Mouse (Mus musculus) heart, embryonic 15.5 days (tissue): ENCODE results near the gene Dgki. TPM values are rescaled to one million over a fixed set of nuclear protein-coding genes. Genes with fewer than 3 reads are reported as not detected.

Experiments
- ATAC-seq: fragments of 200-750 bp; cut with Nextera tagmentation; replicated peaks from 2 replicates; pipeline ENCODE4 v1.8.0; 2017; ENCODE audit warnings: low read depth, moderate TSS enrichment; ENCODE audit not compliant: insufficient number of reproducible peaks, insufficient read depth, low FRiP score
- H3K27ac ChIP-seq: fragments of 300-500 bp; sonication (generic); 2 replicates; pipeline ENCODE4 v1.5.1; 2015; ENCODE audit warnings: mild to moderate bottlenecking, inconsistent platforms
- H3K27me3 ChIP-seq: fragments of 300-500 bp; sonication (generic); 2 replicates; pipeline ENCODE4 v1.6.1; 2015; ENCODE audit warnings: inconsistent platforms
- H3K36me3 ChIP-seq: fragments of 300-500 bp; sonication (generic); 2 replicates; pipeline ENCODE4 v1.6.1; 2015; ENCODE audit warnings: mild to moderate bottlenecking, inconsistent platforms
- H3K4me1 ChIP-seq: fragments of 300-500 bp; sonication (generic); replicated peaks from 2 replicates; pipeline ENCODE4 v1.6.1; 2015; ENCODE audit warnings: inconsistent platforms
- H3K4me2 ChIP-seq: fragments of 300-500 bp; sonication (generic); 2 replicates; pipeline ENCODE4 v1.6.1; 2015; ENCODE audit warnings: inconsistent platforms, mild to moderate bottlenecking, moderate library complexity
- H3K4me3 ChIP-seq: fragments of 300-500 bp; sonication (generic); 2 replicates; pipeline ENCODE4 v1.5.1; 2015; ENCODE audit warnings: mild to moderate bottlenecking, inconsistent platforms
- H3K9ac ChIP-seq: fragments of 300-500 bp; sonication (generic); 2 replicates; pipeline ENCODE4 v1.6.1; 2015; ENCODE audit warnings: mild to moderate bottlenecking, inconsistent platforms
- H3K9me3 ChIP-seq: fragments of 300-500 bp; sonication (generic); replicated peaks from 2 replicates; pipeline ENCODE4 v1.6.1; 2016; ENCODE audit warnings: inconsistent platforms
- WGBS: fragments of 180-500 bp; shearing (Covaris S2); methylation state at CpG from one replicate; pipeline ENCODE4 v1.1.7; 2015; ENCODE audit warnings: mixed read lengths; 5-methylcytosine and 5-hydroxymethylcytosine counted together
- polyA plus RNA-seq: library from polyadenylated mRNA; unstranded; fragments of >200 nt; fragmentation: Nextera tagmentation; extraction: Ambion mirVana; gene quantifications from 2 replicates; pipeline ENCODE4 v1.2.1, GENCODE M21; 2015

Gene Dgki
- polyA plus RNA-seq, 1 experiment from 2014 or later = 0.48 TPM

- no peak overlapping the region for H3K9ac ChIP-seq
- no peaks in the 10 kb centered on the region for H3K36me3 ChIP-seq
- no peaks in the 10 kb centered on the region for H3K9me3 ChIP-seq
- H3K27me3 ChIP-seq = no peaks in the 10 kb centered on the region
- H3K4me2 ChIP-seq = no peak overlapping the region
- H3K4me1 ChIP-seq = peaks cover 22% of the 10 kb centered on the region
- H3K27ac ChIP-seq = no peak overlapping the region
- 52% methylated on average over 13 of the region's 13 CpGs for WGBS
- no peak overlapping the region for H3K4me3 ChIP-seq
- no peak for ATAC-seq
Measured at GRCm38 (mm10) chr6:37197745-37198144, 102.2 kb downstream of the Dgki start.

- Histone ChIP-seq H3K9me3 (no peaks in the 10 kb centered on the region), H3K36me3 (no peaks in the 10 kb centered on the region), H3K27ac (peak overlapping the region; percentile 62), H3K4me2 (peak overlapping the region; percentile 22; the same call in 1 of the 2 replicates), H3K4me3 (no peak overlapping the region), H3K27me3 (no peaks in the 10 kb centered on the region), H3K4me1 (peaks cover 21% of the 10 kb centered on the region), H3K9ac (no peak overlapping the region)
- ATAC-seq = no peak; the same call in 1 of the 2 replicates
- WGBS = 45% methylated on average over 5 of the region's 5 CpGs
Measured at GRCm38 (mm10) chr6:37196870-37197269, 103.1 kb downstream of the Dgki start.

DNA sequence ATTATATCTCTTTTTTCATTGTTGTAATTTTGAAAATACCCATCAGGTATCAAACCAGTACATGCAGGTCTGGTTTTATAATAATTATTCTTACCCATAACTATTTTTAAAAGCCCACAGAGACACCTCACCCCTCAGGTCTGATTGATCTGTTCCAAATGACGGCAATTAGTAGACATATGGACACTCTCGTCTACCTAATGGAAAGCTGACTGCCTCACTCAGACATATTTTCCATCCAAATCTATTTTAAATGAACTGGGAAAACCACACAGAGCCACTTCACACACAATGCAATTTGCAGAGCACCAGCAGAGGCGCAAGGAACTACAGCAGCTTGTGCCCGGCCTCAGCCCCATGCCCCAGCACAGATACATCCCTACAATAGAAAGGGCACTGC is 104.2 kb downstream of the Dgki start:
- Histone ChIP-seq H3K4me1 (peaks cover 16% of the 10 kb centered on the region), H3K36me3 (no peaks in the 10 kb centered on the region), H3K9me3 (no peaks in the 10 kb centered on the region), H3K27me3 (no peaks in the 10 kb centered on the region), H3K9ac (no peak overlapping the region), H3K4me3 (no peak overlapping the region), H3K4me2 (no peak overlapping the region), H3K27ac (peak overlapping the region; percentile 62; the same call in 1 of the 2 replicates)
- no peak for ATAC-seq
- 62% methylated on average over 4 of the region's 4 CpGs for WGBS

GRCm38 (mm10) chr6:37181961-37182360 is 118.0 kb downstream of the Dgki start:
- Histone ChIP-seq H3K9ac (no peak overlapping the region), H3K36me3 (no peaks in the 10 kb centered on the region), H3K4me3 (no peak overlapping the region), H3K4me1 (no peaks in the 10 kb centered on the region), H3K27me3 (no peaks in the 10 kb centered on the region), H3K4me2 (no peak overlapping the region), H3K9me3 (no peaks in the 10 kb centered on the region), H3K27ac (no peak overlapping the region)
- WGBS = 87% methylated on average over 4 of the region's 4 CpGs
- no peak for ATAC-seq

DNA sequence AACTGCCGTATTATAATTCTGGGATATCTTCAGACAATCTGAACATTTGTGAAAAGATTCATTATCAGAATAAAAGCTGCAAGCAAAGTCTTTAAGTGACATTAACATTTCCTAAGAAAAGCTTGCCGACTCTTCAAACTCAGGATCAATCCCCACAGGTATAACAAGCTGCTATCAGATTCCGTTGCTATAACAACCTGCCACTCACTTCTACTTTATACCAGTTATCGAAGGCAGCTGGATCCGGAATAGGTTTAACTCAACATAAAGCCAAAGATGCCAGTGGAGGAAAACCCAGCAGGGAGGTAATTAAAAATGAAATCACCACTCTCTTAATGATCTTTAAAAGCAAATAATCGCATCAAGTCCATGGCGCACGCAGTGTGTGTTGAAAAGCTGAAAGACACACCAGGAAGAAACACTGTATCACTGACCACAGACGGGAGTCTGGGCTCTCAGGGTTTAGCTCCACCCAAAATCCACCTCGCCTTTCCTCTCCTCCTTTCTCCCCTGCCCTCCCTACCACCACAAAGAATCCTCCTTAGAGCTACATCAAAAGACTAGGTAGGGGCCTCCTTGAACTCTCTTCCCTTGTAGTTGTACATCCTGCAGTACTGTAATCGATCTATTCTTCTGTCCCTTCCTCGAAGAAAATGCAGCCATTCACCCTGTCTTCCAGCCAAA is 128.7 kb downstream of the Dgki start:
- ATAC-seq = no peak
- H3K4me1 ChIP-seq = no peaks in the 10 kb centered on the region
- no peaks in the 10 kb centered on the region for H3K36me3 ChIP-seq
- H3K27me3 ChIP-seq = no peaks in the 10 kb centered on the region
- no peak overlapping the region for H3K4me2 ChIP-seq
- no peak overlapping the region for H3K9ac ChIP-seq
- no peak overlapping the region for H3K4me3 ChIP-seq
- 78% methylated on average over 12 of the region's 12 CpGs for WGBS
- no peaks in the 10 kb centered on the region for H3K9me3 ChIP-seq
- H3K27ac ChIP-seq = no peak overlapping the region

GRCm38 (mm10) chr6:37158880-37159279 is 141.1 kb downstream of the Dgki start:
- Histone ChIP-seq H3K4me3 (no peak overlapping the region), H3K27ac (no peak overlapping the region), H3K27me3 (no peaks in the 10 kb centered on the region), H3K4me1 (no peaks in the 10 kb centered on the region), H3K9me3 (no peaks in the 10 kb centered on the region), H3K36me3 (no peaks in the 10 kb centered on the region), H3K4me2 (no peak overlapping the region), H3K9ac (no peak overlapping the region)
- no peak for ATAC-seq
- WGBS = 67% methylated on average over 3 of the region's 3 CpGs

- no peaks in the 10 kb centered on the region for H3K4me1 ChIP-seq
- no peak overlapping the region for H3K4me2 ChIP-seq
- H3K4me3 ChIP-seq = no peak overlapping the region
- H3K27me3 ChIP-seq = no peaks in the 10 kb centered on the region
- no peak overlapping the region for H3K9ac ChIP-seq
- ATAC-seq = no peak
- no peak overlapping the region for H3K27ac ChIP-seq
- WGBS = 88% methylated on average over 1 of the region's 1 CpGs
- H3K9me3 ChIP-seq = no peaks in the 10 kb centered on the region
- H3K36me3 ChIP-seq = no peaks in the 10 kb centered on the region
Measured at GRCm38 (mm10) chr6:37154051-37154450, 145.9 kb downstream of the Dgki start.

- no peak for ATAC-seq
- Histone ChIP-seq H3K27ac (no peak overlapping the region), H3K36me3 (no peaks in the 10 kb centered on the region), H3K4me2 (no peak overlapping the region), H3K9me3 (no peaks in the 10 kb centered on the region), H3K9ac (no peak overlapping the region), H3K4me1 (no peaks in the 10 kb centered on the region), H3K4me3 (no peak overlapping the region), H3K27me3 (no peaks in the 10 kb centered on the region)
- 73% methylated on average over 2 of the region's 2 CpGs for WGBS
Measured at GRCm38 (mm10) chr6:37150483-37150882, 149.5 kb downstream of the Dgki start.

- Histone ChIP-seq H3K4me1 (no peaks in the 10 kb centered on the region), H3K27me3 (no peaks in the 10 kb centered on the region), H3K27ac (no peak overlapping the region), H3K9me3 (no peaks in the 10 kb centered on the region), H3K9ac (no peak overlapping the region), H3K4me2 (no peak overlapping the region), H3K4me3 (no peak overlapping the region), H3K36me3 (no peaks in the 10 kb centered on the region)
- 69% methylated on average over 4 of the region's 4 CpGs for WGBS
- ATAC-seq = no peak
Measured at GRCm38 (mm10) chr6:37150038-37150437, 149.9 kb downstream of the Dgki start.

GRCm38 (mm10) chr6:37149196-37149595 is 150.8 kb downstream of the Dgki start:
- 82% methylated on average over 6 of the region's 6 CpGs for WGBS

DNA sequence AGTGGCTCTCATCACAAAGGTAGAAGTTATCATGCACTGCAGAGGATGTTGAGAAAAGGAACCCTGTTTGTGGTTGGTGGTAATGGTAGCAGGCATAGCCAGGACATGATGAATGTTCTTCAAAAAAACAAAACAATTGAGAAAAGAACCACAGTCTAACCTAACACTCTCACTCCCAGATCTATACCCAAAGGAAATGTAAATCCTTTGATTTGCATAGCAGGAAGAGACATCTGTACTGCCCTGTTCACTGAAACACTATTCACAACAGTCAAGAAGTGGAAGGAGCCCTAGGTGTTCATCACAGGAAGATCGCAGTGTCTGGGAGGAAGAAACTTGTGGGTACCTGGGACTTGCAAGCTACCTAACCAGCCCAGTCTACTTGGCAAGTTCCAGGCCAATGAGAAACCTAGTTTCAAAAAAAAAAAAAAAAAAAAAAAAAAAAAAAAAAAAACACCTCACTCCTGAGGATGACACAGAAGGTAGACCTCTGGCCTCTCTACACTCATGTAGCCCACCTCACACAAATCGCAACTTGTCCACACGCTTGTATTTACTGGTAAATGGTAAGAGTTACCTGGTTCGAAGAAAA is 152.5 kb downstream of the Dgki start:
- no peak overlapping the region for H3K9ac ChIP-seq
- no peak overlapping the region for H3K4me2 ChIP-seq
- no peak for ATAC-seq
- no peaks in the 10 kb centered on the region for H3K36me3 ChIP-seq
- peaks cover 23% of the 10 kb centered on the region for H3K4me1 ChIP-seq
- H3K27ac ChIP-seq = no peak overlapping the region
- 94% methylated on average over 4 of the region's 4 CpGs for WGBS
- no peaks in the 10 kb centered on the region for H3K27me3 ChIP-seq
- H3K4me3 ChIP-seq = no peak overlapping the region
- H3K9me3 ChIP-seq = no peaks in the 10 kb centered on the region

More at GRCm38 (mm10) chr6:37149196-37149595, 150.8 kb downstream of the Dgki start:
- Histone ChIP-seq H3K4me3 (no peak overlapping the region), H3K4me2 (no peak overlapping the region), H3K4me1 (peaks cover 7% of the 10 kb centered on the region; the same call in 1 of the 2 replicates), H3K9me3 (no peaks in the 10 kb centered on the region), H3K36me3 (no peaks in the 10 kb centered on the region), H3K9ac (no peak overlapping the region), H3K27me3 (no peaks in the 10 kb centered on the region), H3K27ac (no peak overlapping the region)
- ATAC-seq = no peak

GRCm38 (mm10) chr6:37143867-37144163 is 156.2 kb downstream of the Dgki start:
- no peaks in the 10 kb centered on the region for H3K9me3 ChIP-seq
- H3K4me3 ChIP-seq = no peak overlapping the region
- peak; percentile 50; the same call in 1 of the 2 replicates for ATAC-seq
- no peaks in the 10 kb centered on the region for H3K27me3 ChIP-seq
- H3K9ac ChIP-seq = no peak overlapping the region
- H3K36me3 ChIP-seq = no peaks in the 10 kb centered on the region
- peaks cover 23% of the 10 kb centered on the region for H3K4me1 ChIP-seq
- peak overlapping the region; percentile 27 for H3K4me2 ChIP-seq
- peak overlapping the region; percentile 69 for H3K27ac ChIP-seq
- WGBS = 12% methylated on average over 4 of the region's 4 CpGs
